Mouse (Mus musculus): ENCODE data around the gene Grk2. TPM values are rescaled to one million over a fixed set of nuclear protein-coding genes. Genes with fewer than 3 reads are reported as not detected.
"Not testable (repeated sequence)": the region's sequence is repeated elsewhere in the genome, so short reads cannot be mapped to it uniquely, and the experiment has no call there.

Grk2 gene
- polyA plus RNA-seq, 1 experiment from 2014 or later: 19.6 TPM

GRCm38 (mm10) chr19:4262756-4263155, 43.3 kb downstream of the Grk2 start:
- ATAC-seq (ENCODE audit: low FRiP score): no peak
- Histone ChIP-seq H3K27me3 (peaks cover 6% of the 10 kb centered on the region), H3K27ac (no peak overlapping the region), H3K4me3 (no peak overlapping the region), H3K9me3 (no peaks in the 10 kb centered on the region), H3K9ac (no peak overlapping the region), H3K4me1 (replicated peaks) (peaks cover 4% of the 10 kb centered on the region), H3K4me2 (no peak overlapping the region), H3K36me3 (0 out of 2 replicates have a peak, but pooled peaks cover 3% of the 10 kb centered on the region)
- WGBS: 80% methylated on average over 6 of the region's 6 CpGs

- H3K9me3 ChIP-seq: no peaks in the 10 kb centered on the region
Measured at GRCm38 (mm10) chr19:4261038-4261698, 44.9 kb downstream of the Grk2 start.

GRCm38 (mm10) chr19:4257897-4258252, 48.1 kb downstream of the Grk2 start:
- H3K27ac ChIP-seq: no peak overlapping the region
- H3K4me2 ChIP-seq: peak overlapping the region; percentile 90
- peaks cover 11% of the 10 kb centered on the region for H3K4me1 ChIP-seq (replicated peaks)
- no peaks in the 10 kb centered on the region for H3K27me3 ChIP-seq
- no peaks in the 10 kb centered on the region for H3K9me3 ChIP-seq
- no peaks in the 10 kb centered on the region for H3K36me3 ChIP-seq
- WGBS: 23% methylated on average over 12 of the region's 12 CpGs
- H3K4me3 ChIP-seq: peak overlapping the region; percentile 56
- no peak; the same call in 1 of the 2 replicates for ATAC-seq (ENCODE audit: low FRiP score)
- H3K9ac ChIP-seq: peak overlapping the region; percentile 71

More at GRCm38 (mm10) chr19:4261038-4261698, 44.9 kb downstream of the Grk2 start:
- H3K27ac ChIP-seq: no peak overlapping the region
- H3K9ac ChIP-seq: peak overlapping the region; percentile 49; the same call in 1 of the 2 replicates
- H3K4me3 ChIP-seq: no peak overlapping the region
- 0 out of 2 replicates have a peak, but pooled peaks cover 3% of the 10 kb centered on the region for H3K36me3 ChIP-seq
- ATAC-seq (ENCODE audit: low FRiP score): no peak
- H3K27me3 ChIP-seq: no peaks in the 10 kb centered on the region
- no peak overlapping the region for H3K4me2 ChIP-seq
- 62% methylated on average over 8 of the region's 8 CpGs for WGBS
- H3K4me1 ChIP-seq (replicated peaks): peaks cover 11% of the 10 kb centered on the region

- no peaks in the 10 kb centered on the region for H3K36me3 ChIP-seq
- peak overlapping the region; percentile 71 for H3K9ac ChIP-seq
- no peaks in the 10 kb centered on the region for H3K27me3 ChIP-seq
- H3K4me1 ChIP-seq (replicated peaks): peaks cover 11% of the 10 kb centered on the region
- H3K4me3 ChIP-seq: peak overlapping the region; percentile 56
- peak; percentile 90 for ATAC-seq (ENCODE audit: low FRiP score)
- under 1% methylated on average over 41 of the region's 41 CpGs for WGBS
- no peaks in the 10 kb centered on the region for H3K9me3 ChIP-seq
- 0 out of 2 replicates have a peak overlapping the region, but pooled peaks have one; percentile 35 for H3K27ac ChIP-seq
- peak overlapping the region; percentile 90 for H3K4me2 ChIP-seq
Measured at GRCm38 (mm10) chr19:4257216-4257896, 48.7 kb downstream of the Grk2 start.

GRCm38 (mm10) chr19:4255583-4256162, 50.3 kb downstream of the Grk2 start:
- Histone ChIP-seq H3K9me3 (no peaks in the 10 kb centered on the region), H3K36me3 (no peaks in the 10 kb centered on the region), H3K4me2 (no peak overlapping the region), H3K9ac (no peak overlapping the region), H3K4me3 (no peak overlapping the region), H3K27ac (no peak overlapping the region), H3K27me3 (no peaks in the 10 kb centered on the region), H3K4me1 (replicated peaks) (peaks cover 11% of the 10 kb centered on the region)
- WGBS: 71% methylated on average over 11 of the region's 11 CpGs
- ATAC-seq (ENCODE audit: low FRiP score): no peak

- 87% methylated on average over 7 of the region's 7 CpGs for WGBS
- H3K27ac ChIP-seq: no peak overlapping the region
- H3K36me3 ChIP-seq: no peaks in the 10 kb centered on the region
- H3K4me3 ChIP-seq: no peak overlapping the region
- no peaks in the 10 kb centered on the region for H3K9me3 ChIP-seq
- H3K9ac ChIP-seq: no peak overlapping the region
- H3K4me2 ChIP-seq: no peak overlapping the region
- H3K4me1 ChIP-seq (replicated peaks): peaks cover 11% of the 10 kb centered on the region
- ATAC-seq (ENCODE audit: low FRiP score): no peak
- 0 out of 2 replicates have a peak, but pooled peaks cover under 1% of the 10 kb centered on the region for H3K27me3 ChIP-seq
Measured at GRCm38 (mm10) chr19:4254230-4254629, 51.8 kb downstream of the Grk2 start.

GRCm38 (mm10) chr19:4248683-4249082, 57.3 kb downstream of the Grk2 start:
- 77% methylated on average over 1 of the region's 1 CpGs for WGBS

GRCm38 (mm10) chr19:4247010-4247409, 59.0 kb downstream of the Grk2 start:
- Histone ChIP-seq H3K4me2 (no peak overlapping the region), H3K27ac (no peak overlapping the region)
- ATAC-seq (ENCODE audit: low FRiP score): no peak

More at GRCm38 (mm10) chr19:4248683-4249082, 57.3 kb downstream of the Grk2 start:
- H3K27me3 ChIP-seq; ATAC-seq (ENCODE audit: low FRiP score); H3K4me1 ChIP-seq (replicated peaks); H3K4me2 ChIP-seq; H3K27ac ChIP-seq; H3K36me3 ChIP-seq; H3K9ac ChIP-seq; H3K9me3 ChIP-seq; H3K4me3 ChIP-seq: not testable (repeated sequence)

GRCm38 (mm10) chr19:4244775-4245174, 61.2 kb downstream of the Grk2 start:
- WGBS: 86% methylated on average over 6 of the region's 6 CpGs
- H3K9me3 ChIP-seq: no peaks in the 10 kb centered on the region
- no peaks in the 10 kb centered on the region for H3K4me1 ChIP-seq (replicated peaks)
- H3K4me2 ChIP-seq: no peak overlapping the region
- H3K9ac ChIP-seq: no peak overlapping the region
- no peak overlapping the region for H3K27ac ChIP-seq
- no peak for ATAC-seq (ENCODE audit: low FRiP score)
- no peak overlapping the region for H3K4me3 ChIP-seq
- 0 out of 2 replicates have a peak, but pooled peaks cover 2% of the 10 kb centered on the region for H3K27me3 ChIP-seq
- no peaks in the 10 kb centered on the region for H3K36me3 ChIP-seq

More at GRCm38 (mm10) chr19:4247010-4247409, 59.0 kb downstream of the Grk2 start:
- no peak overlapping the region for H3K9ac ChIP-seq
- H3K4me1 ChIP-seq (replicated peaks): no peaks in the 10 kb centered on the region
- H3K4me3 ChIP-seq: no peak overlapping the region
- H3K36me3 ChIP-seq: no peaks in the 10 kb centered on the region
- no peaks in the 10 kb centered on the region for H3K9me3 ChIP-seq
- WGBS: 56% methylated on average over 1 of the region's 1 CpGs
- H3K27me3 ChIP-seq: 0 out of 2 replicates have a peak, but pooled peaks cover 2% of the 10 kb centered on the region

GRCm38 (mm10) chr19:4242416-4242815, 63.6 kb downstream of the Grk2 start:
- H3K4me3 ChIP-seq: no peak overlapping the region
- no peak overlapping the region for H3K4me2 ChIP-seq
- H3K9ac ChIP-seq: no peak overlapping the region
- no peak for ATAC-seq (ENCODE audit: low FRiP score)
- H3K9me3 ChIP-seq: no peaks in the 10 kb centered on the region
- H3K36me3 ChIP-seq: no peaks in the 10 kb centered on the region
- H3K27me3 ChIP-seq: no peaks in the 10 kb centered on the region
- 69% methylated on average over 3 of the region's 3 CpGs for WGBS
- H3K4me1 ChIP-seq (replicated peaks): no peaks in the 10 kb centered on the region
- no peak overlapping the region for H3K27ac ChIP-seq

GRCm38 (mm10) chr19:4240247-4240668, 65.8 kb downstream of the Grk2 start:
- Histone ChIP-seq H3K9me3 (no peaks in the 10 kb centered on the region), H3K4me2 (no peak overlapping the region), H3K36me3 (no peaks in the 10 kb centered on the region), H3K27me3 (no peaks in the 10 kb centered on the region), H3K4me3 (no peak overlapping the region), H3K4me1 (replicated peaks) (no peaks in the 10 kb centered on the region), H3K9ac (no peak overlapping the region), H3K27ac (no peak overlapping the region)
- no peak for ATAC-seq (ENCODE audit: low FRiP score)
- 74% methylated on average over 8 of the region's 8 CpGs for WGBS
